Mouse (Mus musculus) kidney, adult 9 months (tissue): ENCODE measurements around the gene Fadd.

Experiments
- DNase-seq: peaks from one replicate; pipeline ENCODE4 v3.0.0; 2022

Fadd gene

GRCm38 (mm10) chr7:144529851-144530250 is 52.4 kb downstream of the Fadd start:
- no peak for DNase-seq

- DNase-seq: peak; percentile 40
Measured at GRCm38 (mm10) chr7:144527723-144528221, 54.5 kb downstream of the Fadd start.
